Mouse (Mus musculus) inflammation-experienced regulatory T-cells (primary cell): ENCODE measurements around the gene Gm20905. TPM values are rescaled to one million over a fixed set of nuclear protein-coding genes. Genes with fewer than 3 reads are reported as not detected.

Experiments
- polyA plus RNA-seq, 2 experiments: library from polyadenylated mRNA; unstranded; fragments of 100-300 nt; shearing (Covaris generic); gene quantifications; one replicate each; pipeline ENCODE4 v1.2.1; 2017

Gm20905 gene
- not detected for polyA plus RNA-seq

GRCm38 (mm10) chrY:37259503-37259902 is at the start of gene Gm20905:
Gm20905 (minus strand) TSS chrY:37259603.

